Mouse (Mus musculus) small intestine, adult 10 weeks (tissue): Measurements from ENCODE around the gene Atp6v1a. TPM values are rescaled to one million over a fixed set of nuclear protein-coding genes. Genes with fewer than 3 reads are reported as not detected.

ENCODE experiments used
- polyA plus RNA-seq: library from polyadenylated mRNA; stranded (reverse); fragments of 350-450 nt; fragmentation: Illumina TruSeq; extraction: RNeasy Lipid Tissue Mini Kit (QIAGEN cat#74804); gene quantifications from one replicate; pipeline ENCODE4 v1.2.3, GENCODE M21; 2014; ENCODE audit warnings: low replicate concordance

The Atp6v1a gene
- 73.0 TPM for polyA plus RNA-seq

DNA sequence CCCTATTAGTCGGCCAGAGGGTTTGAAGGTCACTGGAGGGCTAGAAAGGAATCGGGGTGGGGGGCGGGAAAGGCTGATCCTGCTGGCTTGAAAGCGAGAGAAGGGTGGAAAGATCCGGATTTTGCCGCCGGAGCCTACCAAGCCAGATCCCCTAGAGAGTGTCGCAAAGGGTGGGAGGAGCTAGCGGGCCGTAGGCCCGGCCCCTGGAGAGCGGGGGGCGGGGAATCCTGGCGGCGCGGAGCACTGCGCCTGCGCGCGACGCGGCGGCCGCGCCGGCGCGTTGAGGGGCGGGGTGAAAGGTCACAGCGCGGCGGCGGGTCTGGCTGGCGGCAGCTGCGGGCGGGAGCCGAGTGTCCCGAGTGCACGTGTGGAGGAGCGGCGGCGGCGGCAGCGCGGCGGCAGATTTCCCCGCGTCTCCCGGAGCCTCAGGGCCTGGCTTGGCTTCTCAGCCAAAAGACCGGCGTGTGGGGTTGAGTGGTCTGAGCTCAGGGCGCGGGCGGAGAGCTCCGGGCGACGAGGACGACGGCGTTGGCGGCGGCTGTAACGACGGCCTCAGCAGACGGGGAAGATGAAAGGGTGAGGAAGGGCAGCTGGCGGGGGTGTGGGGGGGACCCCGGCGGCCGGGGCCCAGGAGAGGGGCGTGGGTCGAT, at the start of gene Atp6v1a, which contains the start of gene Naa50:
Atp6v1a (minus strand) TSS at position 170 of the 650 bp plus-strand sequence.
Naa50 (plus strand) TSS at position 295 of the 650 bp plus-strand sequence.

GRCm38 (mm10) chr16:44173155-44173941, 33.8 kb upstream of the Atp6v1a start, which contains the start of gene Usf3:
TSS of gene Usf3 (plus strand) at chr16:44173246.

GRCm38 (mm10) chr16:44063025-44063894, 76.2 kb downstream of the Atp6v1a start, which contains the start of gene Gramd1c:
TSS of gene Gramd1c (minus strand) at chr16:44063345.

Other genes starting within 250 kb of the Atp6v1a start
- 4.2 TPM for gene Ccdc191, start 249.9 kb downstream of the Atp6v1a start, polyA plus RNA-seq
- 12.0 TPM for gene Qtrt2, start 212.9 kb downstream of the Atp6v1a start, polyA plus RNA-seq
- 10.1 TPM for gene Zdhhc23, start 159.9 kb downstream of the Atp6v1a start, polyA plus RNA-seq
- 76.3 TPM for gene Gramd1c, start 76.4 kb downstream of the Atp6v1a start, polyA plus RNA-seq
- 143 TPM for gene Naa50, start 125 bp upstream of the Atp6v1a start, polyA plus RNA-seq
- 18.2 TPM for gene Usf3, start 33.5 kb upstream of the Atp6v1a start, polyA plus RNA-seq
- gene Sidt1, start 193.5 kb upstream of the Atp6v1a start, polyA plus RNA-seq, result 2.4 TPM
- gene Spice1, start 207.4 kb upstream of the Atp6v1a start, polyA plus RNA-seq, result 11.1 TPM